Mouse (Mus musculus) stomach, embryonic 14.5 days (tissue): Measurements from ENCODE around the gene Fgf11. TPM values are rescaled to one million over a fixed set of nuclear protein-coding genes. Genes with fewer than 3 reads are reported as not detected.

ENCODE experiments used
- ATAC-seq: fragments of 200-750 bp; cut with Nextera tagmentation; 2 replicates; pipeline ENCODE4 v1.8.0; 2017; ENCODE audit warnings: low read depth, moderate TSS enrichment; ENCODE audit not compliant: insufficient number of reproducible peaks, insufficient read depth, low FRiP score
- H3K27ac ChIP-seq: fragments of 300-500 bp; sonication (generic); 2 replicates; pipeline ENCODE4 v1.5.1; 2014; ENCODE audit warnings: mild to moderate bottlenecking, low read length, moderate library complexity, mixed read lengths
- H3K27me3 ChIP-seq: fragments of 300-500 bp; sonication (generic); 2 replicates; pipeline ENCODE4 v1.6.1; 2014; ENCODE audit warnings: low read length, control low read depth, mixed read lengths; ENCODE audit not compliant: control insufficient read depth, insufficient read depth
- H3K36me3 ChIP-seq: fragments of 300-500 bp; sonication (generic); 2 replicates; pipeline ENCODE4 v1.6.1; 2014; ENCODE audit warnings: mild to moderate bottlenecking, control low read depth, low read length, moderate library complexity, mixed read lengths; ENCODE audit not compliant: control insufficient read depth, insufficient read depth
- H3K4me1 ChIP-seq: fragments of 300-500 bp; sonication (generic); 2 replicates; pipeline ENCODE4 v1.6.1; 2014; ENCODE audit warnings: low read length, control low read depth, mixed read lengths; ENCODE audit not compliant: control insufficient read depth, insufficient read depth
- H3K4me2 ChIP-seq: fragments of 300-500 bp; sonication (generic); replicated peaks from 2 replicates; pipeline ENCODE4 v1.6.1; 2014; ENCODE audit warnings: low read depth, low read length, control low read depth
- H3K4me3 ChIP-seq: fragments of 300-500 bp; sonication (generic); 2 replicates; pipeline ENCODE4 v1.5.1; 2014; ENCODE audit warnings: low read depth, low read length, control low read depth
- H3K9ac ChIP-seq: fragments of 300-500 bp; sonication (generic); replicated peaks from 2 replicates; pipeline ENCODE4 v1.6.1; 2014; ENCODE audit warnings: low read depth, mild to moderate bottlenecking, control low read depth, low read length, moderate library complexity, mixed read lengths
- H3K9me3 ChIP-seq: fragments of 300-500 bp; sonication (generic); 2 replicates; pipeline ENCODE4 v1.6.1; 2016; ENCODE audit warnings: low read depth, low read length, control low read depth; ENCODE audit not compliant: control insufficient read depth
- WGBS: fragments of 180-500 bp; shearing (Covaris S2); extraction: QIAGEN DNeasy Blood & Tissue Kit; methylation state at CpG from one replicate; pipeline ENCODE4 v1.1.7; 2014; 5-methylcytosine and 5-hydroxymethylcytosine counted together
- polyA plus RNA-seq: library from polyadenylated mRNA; unstranded; fragments of >200 nt; fragmentation: Nextera tagmentation; extraction: Ambion mirVana; gene quantifications from 2 replicates; pipeline ENCODE4 v1.2.1, GENCODE M21; 2014

The Fgf11 gene
- polyA plus RNA-seq, 1 experiment from 2014 or later: 2.1 TPM

DNA sequence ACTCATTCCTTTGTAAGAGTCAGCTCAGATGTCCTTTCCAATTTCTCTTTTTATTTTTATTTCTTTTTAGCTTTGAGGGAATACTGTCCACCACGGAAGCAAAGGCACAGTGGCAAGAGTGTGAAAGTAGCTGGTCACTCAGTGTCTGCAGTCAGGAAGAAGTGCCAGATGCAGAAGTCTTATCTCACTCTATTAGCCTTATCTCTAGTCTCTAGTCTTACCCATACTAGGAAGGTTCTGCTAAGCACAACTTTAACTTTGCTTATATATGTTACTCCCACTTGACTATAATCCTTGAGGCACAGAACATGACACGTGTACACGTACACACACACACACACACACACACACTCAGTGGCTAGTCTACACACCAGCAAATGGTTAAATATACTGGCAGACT, 50.0 kb downstream of the Fgf11 start:
- Histone ChIP-seq H3K4me3 (no peak overlapping the region), H3K4me1 (peaks cover 13% of the 10 kb centered on the region), H3K36me3 (peaks cover 7% of the 10 kb centered on the region), H3K9me3 (no peaks in the 10 kb centered on the region), H3K9ac (no peak overlapping the region), H3K27me3 (no peaks in the 10 kb centered on the region), H3K27ac (no peak overlapping the region), H3K4me2 (no peak overlapping the region)
- no peak for ATAC-seq
- WGBS: 63% methylated on average over 3 of the region's 3 CpGs

Other genes with a start within 250 kb of the Fgf11 start
- 5.5 and 5.7 TPM in 2 replicates for gene Efnb3, start 241.7 kb downstream of the Fgf11 start, polyA plus RNA-seq
- 22.1 and 23.1 TPM in 2 replicates for gene Wrap53, start 221.6 kb downstream of the Fgf11 start, polyA plus RNA-seq
- 155 and 163 TPM in 2 replicates for gene Trp53, start 221.5 kb downstream of the Fgf11 start, polyA plus RNA-seq
- 8.8 and 10.0 TPM in 2 replicates for gene Atp1b2, start 195.9 kb downstream of the Fgf11 start, polyA plus RNA-seq
- not detected in 2 replicates for gene Shbg, start 184.0 kb downstream of the Fgf11 start, polyA plus RNA-seq
- gene Sat2, start 179.8 kb downstream of the Fgf11 start, polyA plus RNA-seq: 17.5 and 18.7 TPM in 2 replicates
- 20.9 and 26.0 TPM in 2 replicates for gene Fxr2, start 168.9 kb downstream of the Fgf11 start, polyA plus RNA-seq
- gene Sox15, start 146.5 kb downstream of the Fgf11 start, polyA plus RNA-seq: 4.1 and 4.7 TPM in 2 replicates
- 49.9 and 50.2 TPM in 2 replicates for gene Mpdu1, start 139.2 kb downstream of the Fgf11 start, polyA plus RNA-seq
- gene Cd68, start 135.7 kb downstream of the Fgf11 start, polyA plus RNA-seq: 12.5 and 16.4 TPM in 2 replicates
- 654 and 666 TPM in 2 replicates for gene Eif4a1, start 129.4 kb downstream of the Fgf11 start, polyA plus RNA-seq
- gene Senp3, start 119.8 kb downstream of the Fgf11 start, polyA plus RNA-seq: 88.1 and 102 TPM in 2 replicates
- 0.67 TPM in 1 of 2 replicates, not detected in the other for gene Tnfsf13, start 116.1 kb downstream of the Fgf11 start, polyA plus RNA-seq
- 9.9 and 11.7 TPM in 2 replicates for gene Tnfsf12, start 106.0 kb downstream of the Fgf11 start, polyA plus RNA-seq
- gene Tnfsfm13, start 105.8 kb downstream of the Fgf11 start, polyA plus RNA-seq: 5.5 TPM in 2 replicates
- gene Polr2a, start 43.2 kb downstream of the Fgf11 start, polyA plus RNA-seq: 39.3 and 43.6 TPM in 2 replicates
- gene Slc35g3, start 39.9 kb downstream of the Fgf11 start, polyA plus RNA-seq: not detected in 2 replicates
- gene Zbtb4, start 35.9 kb downstream of the Fgf11 start, polyA plus RNA-seq: 3.9 and 4.0 TPM in 2 replicates
- 6.7 and 7.5 TPM in 2 replicates for gene Chrnb1, start 5.9 kb downstream of the Fgf11 start, polyA plus RNA-seq
- 12.2 and 15.0 TPM in 2 replicates for gene Tmem102, start 3.8 kb upstream of the Fgf11 start, polyA plus RNA-seq
- gene Gm39566, start 13.4 kb upstream of the Fgf11 start, polyA plus RNA-seq: not detected in 2 replicates
- not detected in 2 replicates for gene Spem2, start 16.6 kb upstream of the Fgf11 start, polyA plus RNA-seq
- gene Spem1, start 20.3 kb upstream of the Fgf11 start, polyA plus RNA-seq: 0.41 TPM in 1 of 2 replicates, not detected in the other
- 10.6 and 11.9 TPM in 2 replicates for gene Nlgn2, start 35.9 kb upstream of the Fgf11 start, polyA plus RNA-seq
- gene Tmem256, start 36.7 kb upstream of the Fgf11 start, polyA plus RNA-seq: 433 and 495 TPM in 2 replicates
- gene Plscr3, start 44.5 kb upstream of the Fgf11 start, polyA plus RNA-seq: 102 and 110 TPM in 2 replicates
- gene Tnk1, start 56.9 kb upstream of the Fgf11 start, polyA plus RNA-seq: 11.1 TPM in 2 replicates
- gene Tmem95, start 76.2 kb upstream of the Fgf11 start, polyA plus RNA-seq: not detected in 2 replicates
- 5.0 and 5.3 TPM in 2 replicates for gene Kctd11, start 79.5 kb upstream of the Fgf11 start, polyA plus RNA-seq
- gene Acap1, start 93.7 kb upstream of the Fgf11 start, polyA plus RNA-seq: 3.5 and 4.0 TPM in 2 replicates
- 8.5 and 10.4 TPM in 2 replicates for gene 2810408A11Rik, start 99.1 kb upstream of the Fgf11 start, polyA plus RNA-seq
- 12.6 and 12.7 TPM in 2 replicates for gene Neurl4, start 99.2 kb upstream of the Fgf11 start, polyA plus RNA-seq
- gene Gps2, start 112.0 kb upstream of the Fgf11 start, polyA plus RNA-seq: 71.3 and 80.0 TPM in 2 replicates
- 1,510 and 1,553 TPM in 2 replicates for gene Eif5a, start 120.1 kb upstream of the Fgf11 start, polyA plus RNA-seq
- gene Ybx2, start 133.9 kb upstream of the Fgf11 start, polyA plus RNA-seq: 6.6 and 8.9 TPM in 2 replicates
- gene Slc2a4, start 146.3 kb upstream of the Fgf11 start, polyA plus RNA-seq: 31.3 and 31.5 TPM in 2 replicates
- gene Cldn7, start 162.9 kb upstream of the Fgf11 start, polyA plus RNA-seq: 196 and 205 TPM in 2 replicates
- gene Ctdnep1, start 179.3 kb upstream of the Fgf11 start, polyA plus RNA-seq: 27.2 and 29.5 TPM in 2 replicates
- 104 and 111 TPM in 2 replicates for gene Elp5, start 180.7 kb upstream of the Fgf11 start, polyA plus RNA-seq
- gene Gabarap, start 189.3 kb upstream of the Fgf11 start, polyA plus RNA-seq: 496 and 523 TPM in 2 replicates
- 40.2 and 47.9 TPM in 2 replicates for gene Phf23, start 193.9 kb upstream of the Fgf11 start, polyA plus RNA-seq
- gene Dvl2, start 198.7 kb upstream of the Fgf11 start, polyA plus RNA-seq: 29.0 and 29.9 TPM in 2 replicates
- gene Acadvl, start 213.6 kb upstream of the Fgf11 start, polyA plus RNA-seq: 61.3 and 62.7 TPM in 2 replicates
- 12.4 and 13.8 TPM in 2 replicates for gene Dlg4, start 215.1 kb upstream of the Fgf11 start, polyA plus RNA-seq